Mouse (Mus musculus) forebrain, postnatal 0 days (tissue): Measurements from ENCODE around the gene Tmem184a. TPM values are rescaled to one million over a fixed set of nuclear protein-coding genes. Genes with fewer than 3 reads are reported as not detected.

Experiments used
- ATAC-seq: fragments of 200-750 bp; cut with Nextera tagmentation; 2 replicates; pipeline ENCODE4 v1.8.0; 2017; ENCODE audit warnings: mild to moderate bottlenecking, moderate library complexity
- DNase-seq: peaks from one replicate; pipeline ENCODE4 v3.0.0-alpha.2; 2015
- H3K27ac ChIP-seq: fragments of 300-500 bp; sonication (generic); 2 replicates; pipeline ENCODE4 v1.5.1; 2014; ENCODE audit warnings: low read depth, mild to moderate bottlenecking, antibody characterized with exemption, low read length, moderate library complexity, mixed read lengths
- H3K27me3 ChIP-seq: fragments of 300-500 bp; sonication (generic); 2 replicates; pipeline ENCODE4 v1.6.1; 2014; ENCODE audit warnings: mild to moderate bottlenecking, low read length, mixed read lengths; ENCODE audit not compliant: insufficient read depth
- H3K36me3 ChIP-seq: fragments of 300-500 bp; sonication (generic); 2 replicates; pipeline ENCODE4 v1.6.1; 2014; ENCODE audit warnings: mild to moderate bottlenecking, moderate library complexity; ENCODE audit not compliant: insufficient read depth
- H3K4me1 ChIP-seq: fragments of 300-500 bp; sonication (generic); 2 replicates; pipeline ENCODE4 v1.6.1; 2014; ENCODE audit warnings: antibody characterized with exemption; ENCODE audit not compliant: insufficient read depth
- H3K4me2 ChIP-seq: fragments of 300-500 bp; sonication (generic); 2 replicates; pipeline ENCODE4 v1.6.1; 2014; ENCODE audit warnings: low read depth, mild to moderate bottlenecking, moderate library complexity
- H3K4me3 ChIP-seq: fragments of 300-500 bp; sonication (generic); 2 replicates; pipeline ENCODE4 v1.5.1; 2014; ENCODE audit warnings: low read depth, low read length, mixed read lengths
- H3K9ac ChIP-seq: fragments of 300-500 bp; sonication (generic); 2 replicates; pipeline ENCODE4 v1.6.1; 2014; ENCODE audit warnings: mild to moderate bottlenecking
- H3K9me3 ChIP-seq: fragments of 300-500 bp; sonication (generic); 2 replicates; pipeline ENCODE4 v1.6.1; 2016; ENCODE audit warnings: low read length
- CTCF ChIP-seq: sonication (generic); IDR thresholded peaks from 2 replicates; pipeline ENCODE4 v1.5.1; 2016; ENCODE audit warnings: antibody characterized with exemption, control low read depth, low read depth
- WGBS: fragments of 180-500 bp; shearing (Covaris S2); extraction: QIAGEN DNeasy Blood & Tissue Kit; methylation state at CpG from one replicate; pipeline ENCODE4 v1.1.7; 2014; 5-methylcytosine and 5-hydroxymethylcytosine counted together
- microRNA-seq, 2 experiments: library from miRNA; unstranded; fragments of <30 nt; microRNA quantifications; one replicate each; pipeline ENCODE4; 2016
- polyA plus RNA-seq: library from polyadenylated mRNA; unstranded; fragments of >200 nt; fragmentation: Nextera tagmentation; extraction: Ambion mirVana; gene quantifications from 2 replicates; pipeline ENCODE4 v1.2.1, GENCODE M21; 2015
- total RNA-seq: library from RNA; depleted of rRNA; stranded (reverse); fragments of >200 nt; gene quantifications from 2 replicates; pipeline ENCODE4 v1.2.3, GENCODE M21; 2014; rRNA removed

Tmem184a gene
- total and polyA plus RNA-seq, 2 experiments from 2014 or later = 0.10 to 0.12 TPM

- DNase-seq (peak; percentile 76), ATAC-seq (peak; percentile 42; the same call in 1 of the 2 replicates)
- no peak overlapping the region for H3K27ac ChIP-seq
- no peak overlapping the region for H3K4me3 ChIP-seq
- H3K9me3 ChIP-seq = no peaks in the 10 kb centered on the region
- H3K4me2 ChIP-seq = no peak overlapping the region
- H3K36me3 ChIP-seq = peaks cover 94% of the 10 kb centered on the region
- H3K27me3 ChIP-seq = no peaks in the 10 kb centered on the region
- H3K9ac ChIP-seq = no peak overlapping the region
- H3K4me1 ChIP-seq = no peaks in the 10 kb centered on the region
- WGBS = 39% methylated on average over 12 of the region's 12 CpGs
- peak; percentile 85 for TF ChIP-seq CTCF
Observed at GRCm38 (mm10) chr5:139754753-139755152, 65.0 kb downstream of the Tmem184a start.

Small RNAs within 50 kb of the gene (microRNA-seq; reads per million reads assigned to microRNA genes)
- gene Mir7037 = 0.37 to 0.39 reads per million in 2 experiments

Other genes starting within 250 kb of the Tmem184a start
- gene Micall2, start 83.6 kb downstream of the Tmem184a start, total RNA-seq = 5.1 and 5.4 TPM in 2 replicates
- 7.1 and 9.9 TPM in 2 replicates for gene Micall2, start 83.6 kb downstream of the Tmem184a start, polyA plus RNA-seq
- 103 and 119 TPM in 2 replicates for gene Ints1, start 44.2 kb downstream of the Tmem184a start, total RNA-seq
- 22.4 TPM in 2 replicates for gene Ints1, start 44.2 kb downstream of the Tmem184a start, polyA plus RNA-seq
- gene Mafk, start 28.4 kb downstream of the Tmem184a start, total RNA-seq = 19.7 and 23.2 TPM in 2 replicates
- 8.4 and 9.6 TPM in 2 replicates for gene Mafk, start 28.4 kb downstream of the Tmem184a start, polyA plus RNA-seq
- gene Gm26938, start 6.5 kb upstream of the Tmem184a start, total RNA-seq = 0.69 TPM in 1 of 2 replicates, not detected in the other
- gene Gm26938, start 6.5 kb upstream of the Tmem184a start, polyA plus RNA-seq = not detected in 2 replicates
- gene Psmg3, start 7.0 kb upstream of the Tmem184a start, total RNA-seq = 26.9 and 30.1 TPM in 2 replicates
- gene Psmg3, start 7.0 kb upstream of the Tmem184a start, polyA plus RNA-seq = 63.9 and 66.3 TPM in 2 replicates
- gene Elfn1, start 88.0 kb upstream of the Tmem184a start, total RNA-seq = 17.2 and 28.9 TPM in 2 replicates
- 3.4 and 4.1 TPM in 2 replicates for gene Elfn1, start 88.0 kb upstream of the Tmem184a start, polyA plus RNA-seq